Mouse (Mus musculus): ENCODE data around the gene Gm3667. TPM values are rescaled to one million over a fixed set of nuclear protein-coding genes. Genes with fewer than 3 reads are reported as not detected.

Gene Gm3667
- 2.6 TPM in 2 replicates for polyA plus RNA-seq (2021; fragmentation: Nextera tagmentation)
- long read RNA-seq, experiment 1, partial matches to known transcripts = 0 of 7 reads
- long read RNA-seq, experiment 1, other reads (novel, unspliced or antisense) = 7 of 7 reads
- long read RNA-seq, experiment 2, partial matches to known transcripts = 1 of 34 reads
- long read RNA-seq, experiment 2, other reads (novel, unspliced or antisense) = 32 of 34 reads

DNA sequence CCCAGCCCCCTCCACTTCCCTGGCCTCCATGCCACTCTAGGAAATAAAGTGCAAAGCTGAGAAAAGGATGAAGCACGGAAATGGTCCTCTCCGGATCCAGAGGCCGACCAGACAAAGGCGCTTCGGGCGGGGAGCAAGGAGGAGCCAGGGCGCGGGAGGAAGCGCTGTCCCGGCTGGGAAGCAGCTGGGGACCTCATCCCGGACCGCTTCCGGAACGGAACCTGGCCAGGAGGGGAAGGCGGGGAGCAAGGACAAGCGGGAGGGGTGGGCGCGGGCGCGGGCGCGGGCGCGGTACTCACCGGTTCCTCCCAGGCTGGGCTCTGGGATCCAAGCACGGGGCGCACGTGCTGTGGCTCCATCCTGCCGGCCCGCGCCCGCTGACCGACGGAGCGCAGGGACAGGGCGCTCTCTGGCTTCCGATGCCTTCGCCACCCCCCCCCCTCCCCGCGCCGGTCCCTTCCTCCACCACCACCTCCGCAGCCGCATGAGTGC is at the start of gene Gm3667:
Gene Gm3667, minus strand, starts transcription at position 442 of the 492 bp plus-strand sequence.

DNA sequence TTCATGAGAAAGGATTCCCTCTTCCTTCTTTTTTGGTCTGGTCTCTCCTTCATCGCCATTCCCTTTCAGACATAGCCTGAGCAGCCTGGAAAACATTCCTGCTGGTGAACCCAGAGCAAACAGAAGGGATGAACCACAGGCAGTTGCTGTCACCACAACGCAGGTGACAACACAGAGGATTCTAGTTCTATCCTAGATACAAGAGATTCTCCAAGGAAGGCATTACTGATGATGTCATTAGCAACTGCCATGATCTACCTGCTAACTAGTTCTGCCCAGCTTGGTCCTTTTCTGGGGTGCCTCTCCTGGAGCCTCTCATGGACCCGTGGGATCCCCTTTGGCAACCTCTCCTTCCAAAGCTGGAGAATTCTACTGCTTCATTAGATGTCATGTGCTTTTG is 49.6 kb downstream of the Gm3667 start, which contains the start of gene Gm3642:
Gene Gm3642, minus strand, starts transcription at position 101 of the 400 bp plus-strand sequence.

Other genes starting within 250 kb of the Gm3667 start
- not detected in 2 replicates for gene Gm10251, start 205.8 kb downstream of the Gm3667 start, polyA plus RNA-seq (2021; fragmentation: Nextera tagmentation)
- not detected in 2 replicates for gene Gm8050, start 169.7 kb downstream of the Gm3667 start, polyA plus RNA-seq (2021; fragmentation: Nextera tagmentation)
- 1.8 and 2.0 TPM in 2 replicates for gene Gm3636, start 147.6 kb downstream of the Gm3667 start, polyA plus RNA-seq (2021; fragmentation: Nextera tagmentation)
- gene Gm8362, start 115.6 kb downstream of the Gm3667 start, polyA plus RNA-seq (2021; fragmentation: Nextera tagmentation) = not detected in 2 replicates
- gene Gm3642, start 49.7 kb downstream of the Gm3667 start, polyA plus RNA-seq (2021; fragmentation: Nextera tagmentation) = not detected in 2 replicates
- gene Gm6356, start 83.9 kb upstream of the Gm3667 start, polyA plus RNA-seq (2021; fragmentation: Nextera tagmentation) = not detected in 2 replicates
- 0.41 and 0.58 TPM in 2 replicates for gene Gm10406, start 137.5 kb upstream of the Gm3667 start, polyA plus RNA-seq (2021; fragmentation: Nextera tagmentation)
- not detected in 2 replicates for gene Gm3685, start 155.0 kb upstream of the Gm3667 start, polyA plus RNA-seq (2021; fragmentation: Nextera tagmentation)
- 2.9 and 3.4 TPM in 2 replicates for gene Gm3696, start 210.7 kb upstream of the Gm3667 start, polyA plus RNA-seq (2021; fragmentation: Nextera tagmentation)
- not detected in 2 replicates for gene Gm6676, start 235.4 kb upstream of the Gm3667 start, polyA plus RNA-seq (2021; fragmentation: Nextera tagmentation)

All from layer of hippocampus, adult 6 months (tissue).